Mouse (Mus musculus) liver, postnatal 0 days (tissue): Measurements from ENCODE around the gene Top2a.

ENCODE experiments used
- CTCF ChIP-seq: sonication (generic); IDR thresholded peaks from 2 replicates; pipeline ENCODE4 v1.5.1; 2016; ENCODE audit warnings: antibody characterized with exemption, low read depth
- EP300 ChIP-seq: IDR thresholded peaks from 2 replicates; pipeline ENCODE4 v1.6.1; 2016; ENCODE audit warnings: antibody characterized with exemption, low read depth, mild to moderate bottlenecking

DNA sequence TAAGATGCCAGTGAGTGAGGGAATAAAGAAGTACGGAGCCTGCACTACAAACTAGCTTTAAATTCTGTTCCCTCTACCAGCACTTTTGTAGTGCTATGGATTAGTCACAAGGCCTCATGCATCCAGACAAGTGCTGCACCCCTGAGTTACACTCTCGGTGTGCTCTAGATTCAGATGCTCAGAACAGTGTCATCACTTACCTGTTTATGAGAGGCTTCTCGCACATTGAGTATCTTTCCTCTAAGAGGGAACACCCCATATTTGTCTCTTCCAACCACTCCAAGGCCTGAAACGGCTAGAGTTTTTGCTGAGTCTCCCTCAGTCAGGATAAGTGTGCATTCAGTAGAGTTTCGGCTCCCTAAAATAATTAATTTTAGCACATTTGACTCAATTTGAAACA lies 13.3 kb downstream of the Top2a start:
- TF ChIP-seq CTCF (no peak), EP300 (no peak)
